Mouse (Mus musculus) layer of hippocampus, postnatal 10 days (tissue): ENCODE measurements around the gene Fpr-rs4. TPM values are rescaled to one million over a fixed set of nuclear protein-coding genes. Genes with fewer than 3 reads are reported as not detected.
"Not testable (repeated sequence)": the region's sequence is repeated elsewhere in the genome, so short reads cannot be mapped to it uniquely, and the experiment has no call there.

Experiments
- DNase-seq, 2 experiments: peaks; one replicate each; pipeline ENCODE4 v3.0.0; 2021; ENCODE audit warnings: low spot score in 2 of 2
- long read RNA-seq: library from polyadenylated mRNA; stranded (forward); transcript quantifications from one replicate; pipeline ENCODE4 v2.0.0, GENCODE M21; 2023
- total RNA-seq, 2 experiments: library from RNA; stranded (reverse); gene quantifications; 2 replicates each; pipeline ENCODE4 v1.2.3; 2021

The Fpr-rs4 gene
- total RNA-seq, result not detected
- long read RNA-seq, result 0 reads

DNA sequence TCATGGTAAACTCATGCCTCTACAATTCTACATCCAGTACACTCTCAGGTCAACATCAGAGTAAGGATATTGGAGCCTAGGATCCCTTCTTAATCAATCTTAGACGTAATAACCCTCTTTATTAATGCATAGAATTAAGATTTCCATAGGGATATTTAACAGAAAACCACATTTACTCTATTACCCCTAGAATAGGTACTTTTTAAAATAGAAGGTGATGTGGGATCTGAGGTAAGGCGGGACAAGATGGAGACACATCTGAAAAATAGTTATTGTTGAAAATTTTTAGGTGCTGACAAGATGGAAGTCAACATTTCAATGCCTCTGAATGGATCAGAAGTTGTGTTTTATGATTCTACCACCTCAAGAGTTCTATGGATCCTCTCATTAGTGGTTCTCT lies at the start of gene Fpr-rs4:
Fpr-rs4 (plus strand) TSS at position 301 of the 400 bp plus-strand sequence.
- no peak for DNase-seq

DNA sequence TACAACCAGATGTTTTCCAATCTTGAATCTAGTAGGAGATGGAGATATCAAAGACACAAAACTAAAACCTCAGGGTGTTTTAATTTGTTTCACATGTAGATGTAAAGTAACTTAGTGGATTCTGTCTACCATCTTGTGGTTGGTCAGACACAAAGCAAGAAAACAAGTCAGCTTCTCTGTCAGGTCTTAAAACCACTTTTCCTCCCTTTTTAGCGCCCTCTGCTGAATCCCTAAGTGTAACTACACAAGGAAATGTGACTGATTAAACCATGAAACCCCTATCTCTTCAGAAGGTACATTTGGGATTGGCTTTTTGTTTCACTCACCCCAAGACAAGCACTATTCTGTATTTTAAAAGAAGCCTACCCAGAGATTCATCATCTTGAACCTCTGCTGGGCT lies 48.1 kb upstream of the Fpr-rs4 start:
- no peak for DNase-seq

DNA sequence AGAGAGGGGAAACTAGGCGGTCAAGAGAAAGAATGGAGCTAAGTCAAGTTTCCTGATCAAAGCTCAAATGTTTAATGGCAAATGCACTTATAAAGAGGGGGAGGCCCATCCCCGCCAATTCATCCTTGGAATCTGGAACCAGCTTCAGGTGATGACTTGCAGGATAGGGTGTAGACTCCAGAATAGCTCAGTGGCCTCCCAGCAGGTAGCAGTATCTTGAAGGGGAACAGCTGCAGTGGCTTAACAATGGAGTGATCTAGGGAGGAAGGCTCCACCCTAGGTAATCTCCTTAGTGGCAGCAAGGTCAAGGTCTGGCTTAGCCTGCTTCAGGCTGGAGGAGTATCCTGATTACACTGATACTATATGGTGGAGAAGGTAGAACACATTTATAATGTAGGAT lies 40.3 kb upstream of the Fpr-rs4 start:
- DNase-seq, result not testable (repeated sequence)

DNA sequence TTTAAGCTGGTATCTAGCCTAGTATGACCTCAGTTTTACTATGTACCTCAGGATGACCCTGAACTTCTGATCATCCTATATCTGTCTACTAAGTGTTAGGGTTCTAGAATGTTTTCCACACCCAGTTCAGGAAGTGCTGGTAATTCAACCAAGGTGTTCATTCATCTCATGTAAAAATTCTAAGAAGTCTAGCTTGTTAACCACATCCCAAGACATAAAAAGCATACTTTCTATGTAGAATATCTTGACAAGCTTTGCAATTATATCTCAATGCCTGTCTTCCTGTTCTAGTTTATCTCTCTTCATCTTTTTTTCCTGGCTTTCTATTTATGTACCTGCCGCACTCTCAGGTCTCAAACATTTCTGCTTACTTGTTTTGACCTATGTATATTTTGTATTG lies 16.8 kb upstream of the Fpr-rs4 start:
- DNase-seq, result no peak

DNA sequence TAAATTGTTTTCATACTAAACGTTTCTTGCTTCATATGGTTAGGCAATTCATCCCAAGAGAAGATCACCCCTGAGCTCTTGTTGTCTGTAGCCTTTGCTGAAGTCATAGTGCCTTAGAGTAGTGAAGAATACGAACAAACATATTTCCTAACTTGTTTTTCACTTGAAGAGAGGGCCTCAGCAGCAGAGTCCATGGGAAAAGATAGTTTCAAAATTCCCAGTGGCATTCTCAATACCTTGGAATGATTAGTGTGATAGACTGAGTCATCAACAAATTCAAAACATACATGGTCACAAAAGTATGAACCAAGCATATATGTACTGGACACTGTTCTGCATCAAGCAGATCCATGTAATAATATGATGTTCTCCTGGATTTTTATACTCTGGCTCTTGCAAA lies 27.6 kb downstream of the Fpr-rs4 start, which contains the start of gene Vmn2r124:
Vmn2r124 (plus strand) TSS at position 301 of the 400 bp plus-strand sequence.
- DNase-seq, result no peak

Other genes starting within 250 kb of the Fpr-rs4 start
- 100 to 1,000 TPM in 1 of 2 experiments, 10 to 100 TPM in 1; 79.2 to 100 TPM for gene Spaca6, start 194.6 kb upstream of the Fpr-rs4 start, total RNA-seq
- gene Has1, start 166.5 kb upstream of the Fpr-rs4 start, total RNA-seq, result under 1 TPM; 0.20 to 0.34 TPM
- gene Fpr1, start 137.8 kb upstream of the Fpr-rs4 start, total RNA-seq, result not detected
- gene Fpr2, start 133.9 kb upstream of the Fpr-rs4 start, total RNA-seq, result under 1 TPM in 1 of 2 experiments, not detected in 1; 0.57 TPM
- not detected for gene Fpr3, start 133.9 kb upstream of the Fpr-rs4 start, total RNA-seq
- under 1 TPM; 0.11 TPM for gene Vmn2r124, start 27.7 kb downstream of the Fpr-rs4 start, total RNA-seq
- not detected for gene Vmn2r91, start 63.3 kb downstream of the Fpr-rs4 start, total RNA-seq
- gene Vmn2r92, start 130.2 kb downstream of the Fpr-rs4 start, total RNA-seq, result not detected